Comparison of ENCODE assay signal across 24 mouse cellular contexts in genomic region chr17:50173368-50173767, GRCm38 (mm10). TPM values are rescaled to one million over a fixed set of nuclear protein-coding genes. Genes with fewer than 3 reads are reported as not detected.
DNase-seq lines count a peak whose midpoint lies in the region; ATAC-seq lines count a peak whose summit lies in the region.
"Had no signal": no experiment of that assay in that cellular context is flagged by ENCODE, and none has a peak within 500 bp of the region (broad histone marks: within the 10 kb centered on the region; RNA-seq: fewer than 3 reads in every experiment).

No protein-coding gene starts in this region.

- peak; percentile 69 to 70 for DNase-seq in B cell, adult 2 months
- DNase-seq in CD4-positive, CD25-positive, alpha-beta regulatory T cell, adult 2 months (ENCODE audit: low read depth, low spot score) = peak; percentile 43
- DNase-seq in thymus, postnatal 0 days (ENCODE audit: low spot score) = peak; percentile 85
- DNase-seq in ovary, postnatal 36 days (ENCODE audit: low spot score) = no peak
- no peak for DNase-seq in forebrain, embryonic 14.5 days (ENCODE audit: low spot score)
- DNase-seq in layer of hippocampus, adult 8-10 months (ENCODE audit: low spot score in 2 of 2) = no peak
- no peak for DNase-seq in adrenal gland, postnatal 4 days (ENCODE audit: low spot score in 2 of 2)
- DNase-seq: adrenal gland, postnatal 10 days; cerebellum, adult 8-10 months; heart, adult 18-20 months; heart, postnatal 4 days; kidney, postnatal 36 days; layer of hippocampus, adult 9-11 months; lung, embryonic 14.5 days; lung, postnatal 4 days; retina, postnatal 1 day had no signal

- H3K9me3 ChIP-seq in forebrain, embryonic 14.5 days (replicated peaks; ENCODE audit: control insufficient read depth, low read length) = no peaks in the 10 kb centered on the region
- H3K9me3 ChIP-seq: hindbrain, embryonic 15.5 days; stomach, embryonic 15.5 days had no signal

- no peaks in the 10 kb centered on the region for H3K27me3 ChIP-seq in forebrain, embryonic 14.5 days (replicated peaks; ENCODE audit: control insufficient read depth, insufficient read depth, low read length)
- H3K27me3 ChIP-seq: heart, embryonic 13.5 days; hindbrain, embryonic 15.5 days; liver, embryonic 12.5 days; midbrain, embryonic 12.5 days; stomach, embryonic 15.5 days had no signal

- no peak overlapping the region for H3K27ac ChIP-seq in forebrain, embryonic 14.5 days (ENCODE audit: low read depth, low read length)
- H3K27ac ChIP-seq: embryonic facial prominence, embryonic 10.5 days; heart, embryonic 13.5 days; hindbrain, embryonic 15.5 days; liver, embryonic 12.5 days; midbrain, embryonic 12.5 days; stomach, embryonic 15.5 days had no signal

- no peaks in the 10 kb centered on the region for H3K36me3 ChIP-seq in forebrain, embryonic 14.5 days (ENCODE audit: control insufficient read depth, insufficient read depth, low read length)
- H3K36me3 ChIP-seq: embryonic facial prominence, embryonic 10.5 days; hindbrain, embryonic 15.5 days; midbrain, embryonic 12.5 days; stomach, embryonic 15.5 days had no signal

- ATAC-seq in monocyte, adult 5-6 weeks (replicated peaks; ENCODE audit: insufficient number of reproducible peaks, low FRiP score, low TSS enrichment, poor library complexity, severe bottlenecking) = 0 out of 2 replicates have a peak, but pooled peaks have one; percentile 9
- no peak for ATAC-seq in forebrain, embryonic 14.5 days
- ATAC-seq: intestine, embryonic 16.5 days; liver, embryonic 12.5 days had no signal

- no peaks in the 10 kb centered on the region for H3K4me1 ChIP-seq in forebrain, embryonic 14.5 days (ENCODE audit: control insufficient read depth, insufficient read depth, low read length)
- H3K4me1 ChIP-seq: midbrain, embryonic 12.5 days; stomach, embryonic 15.5 days had no signal

- no peak overlapping the region for H3K9ac ChIP-seq in forebrain, embryonic 14.5 days (ENCODE audit: low read length)
- H3K9ac ChIP-seq: heart, embryonic 13.5 days; hindbrain, embryonic 15.5 days; liver, embryonic 12.5 days; lung, embryonic 14.5 days; midbrain, embryonic 12.5 days; stomach, embryonic 15.5 days had no signal

- H3K4me2 ChIP-seq in forebrain, embryonic 14.5 days (ENCODE audit: low read length) = no peak overlapping the region
- H3K4me2 ChIP-seq: heart, embryonic 13.5 days; hindbrain, embryonic 15.5 days; liver, embryonic 12.5 days; lung, embryonic 14.5 days; midbrain, embryonic 12.5 days; stomach, embryonic 15.5 days had no signal

- H3K4me3 ChIP-seq in forebrain, embryonic 14.5 days (ENCODE audit: low read depth, low read length) = no peak overlapping the region
- H3K4me3 ChIP-seq: embryonic facial prominence, embryonic 10.5 days; heart, embryonic 13.5 days; hindbrain, embryonic 15.5 days; liver, embryonic 12.5 days; midbrain, embryonic 12.5 days; stomach, embryonic 15.5 days had no signal

- 94% methylated on average over 5 of the region's 5 CpGs for WGBS in forebrain, embryonic 14.5 days

RNA-seq across cellular contexts. Expression of gene Rftn1, which starts 17.1 kb away (rescaled TPM):
- total RNA-seq in monocyte, adult 5-6 weeks (2017) = 61.3 to 69.2 TPM (median 68.2 TPM) in 3 replicates
- 66.5 and 66.6 TPM in 2 replicates for polyA plus RNA-seq in thymus, postnatal 0 days (2015; fragmentation: Nextera tagmentation; extraction: Ambion mirVana)
- polyA plus RNA-seq in forebrain, embryonic 14.5 days (2014; fragmentation: Nextera tagmentation; extraction: Ambion mirVana) = 14.8 and 21.1 TPM in 2 replicates
- 10 to 100 TPM; 14.8 to 18.7 (median 16.8) TPM for total RNA-seq in layer of hippocampus, adult 8-10 months (2022)
- 10 to 100 TPM; 16.0 to 16.9 TPM for total RNA-seq in adrenal gland, postnatal 4 days (2021)

Comparison
In these comparisons a context has a peak if more than half of its experiments do, and no peak if none do; other contexts are left out.
1. DNase-seq: peak in B cell, adult 2 months (2 of 2), CD4-positive, CD25-positive, alpha-beta regulatory T cell, adult 2 months (single experiment) and thymus, postnatal 0 days (single experiment); none in ovary, postnatal 36 days (single experiment), forebrain, embryonic 14.5 days (single experiment), layer of hippocampus, adult 8-10 months (0 of 2) and adrenal gland, postnatal 4 days (0 of 2).